Mouse (Mus musculus): ENCODE measurements around the gene Baiap2. TPM values are rescaled to one million over a fixed set of nuclear protein-coding genes. Genes with fewer than 3 reads are reported as not detected.
A peak's percentile ranks its signal among the peaks of the same experiment; 100 is the strongest.

Gene Baiap2
- polyA plus RNA-seq (2016; fragmentation: Nextera tagmentation; extraction: Ambion mirVana): 17.0 and 17.5 TPM in 2 replicates

- Histone ChIP-seq H3K4me2 (peak within 1 kb of the TSS; percentile 98), H3K9me3 (no peaks in the 10 kb centered on the region), H3K4me3 (replicated peaks) (peak within 1 kb of the TSS; percentile 78), H3K36me3 (no peaks in the 10 kb centered on the region), H3K27me3 (peaks cover 3% of the 10 kb centered on the region; the same call in 1 of the 2 replicates), H3K27ac (peak within 1 kb of the TSS; percentile 88), H3K4me1 (replicated peaks) (peaks cover 51% of the 10 kb centered on the region), H3K9ac (replicated peaks) (peak within 1 kb of the TSS; percentile 84)
- ATAC-seq (ENCODE audit: insufficient number of reproducible peaks, insufficient read depth, low FRiP score, low TSS enrichment, low read depth): peak; percentile 91
- under 1% methylated on average over 69 of the region's 79 CpGs for WGBS
Observed at GRCm38 (mm10) chr11:119942727-119943427, at the start of gene Baiap2. TSS of gene Baiap2 (plus strand) at chr11:119942763.

- no peak overlapping the region for H3K27ac ChIP-seq
- no peak overlapping the region for H3K4me3 ChIP-seq (replicated peaks)
- H3K9me3 ChIP-seq: no peaks in the 10 kb centered on the region
- H3K4me2 ChIP-seq: no peak overlapping the region
- WGBS: 52% methylated on average over 10 of the region's 10 CpGs
- H3K27me3 ChIP-seq: no peaks in the 10 kb centered on the region
- no peak for ATAC-seq (ENCODE audit: insufficient number of reproducible peaks, insufficient read depth, low FRiP score, low TSS enrichment, low read depth)
- H3K36me3 ChIP-seq: peaks cover 91% of the 10 kb centered on the region
- no peak overlapping the region for H3K9ac ChIP-seq (replicated peaks)
- H3K4me1 ChIP-seq (replicated peaks): no peaks in the 10 kb centered on the region
Observed at GRCm38 (mm10) chr11:119893667-119894236, 48.8 kb upstream of the Baiap2 start.

GRCm38 (mm10) chr11:119894634-119895033 lies 47.9 kb upstream of the Baiap2 start:
- no peak overlapping the region for H3K4me3 ChIP-seq (replicated peaks)
- 55% methylated on average over 6 of the region's 6 CpGs for WGBS
- H3K4me2 ChIP-seq: no peak overlapping the region
- no peaks in the 10 kb centered on the region for H3K4me1 ChIP-seq (replicated peaks)
- no peaks in the 10 kb centered on the region for H3K9me3 ChIP-seq
- H3K9ac ChIP-seq (replicated peaks): no peak overlapping the region
- peaks cover 91% of the 10 kb centered on the region for H3K36me3 ChIP-seq
- no peak overlapping the region for H3K27ac ChIP-seq
- no peak for ATAC-seq (ENCODE audit: insufficient number of reproducible peaks, insufficient read depth, low FRiP score, low TSS enrichment, low read depth)
- no peaks in the 10 kb centered on the region for H3K27me3 ChIP-seq

- WGBS: 81% methylated on average over 9 of the region's 9 CpGs
- Histone ChIP-seq H3K36me3 (peaks cover 72% of the 10 kb centered on the region), H3K4me2 (no peak overlapping the region), H3K4me3 (replicated peaks) (no peak overlapping the region), H3K27me3 (no peaks in the 10 kb centered on the region), H3K27ac (no peak overlapping the region), H3K4me1 (replicated peaks) (no peaks in the 10 kb centered on the region), H3K9me3 (no peaks in the 10 kb centered on the region), H3K9ac (replicated peaks) (no peak overlapping the region)
- ATAC-seq (ENCODE audit: insufficient number of reproducible peaks, insufficient read depth, low FRiP score, low TSS enrichment, low read depth): no peak
Observed at GRCm38 (mm10) chr11:119897041-119897440, 45.5 kb upstream of the Baiap2 start.

- peaks cover 57% of the 10 kb centered on the region for H3K36me3 ChIP-seq
- H3K4me3 ChIP-seq (replicated peaks): no peak overlapping the region
- 91% methylated on average over 11 of the region's 11 CpGs for WGBS
- H3K4me2 ChIP-seq: no peak overlapping the region
- no peaks in the 10 kb centered on the region for H3K9me3 ChIP-seq
- no peaks in the 10 kb centered on the region for H3K27me3 ChIP-seq
- H3K9ac ChIP-seq (replicated peaks): no peak overlapping the region
- no peaks in the 10 kb centered on the region for H3K4me1 ChIP-seq (replicated peaks)
- ATAC-seq (ENCODE audit: insufficient number of reproducible peaks, insufficient read depth, low FRiP score, low TSS enrichment, low read depth): no peak
- no peak overlapping the region for H3K27ac ChIP-seq
Observed at GRCm38 (mm10) chr11:119898976-119899375, 43.6 kb upstream of the Baiap2 start.

- WGBS: 69% methylated on average over 4 of the region's 4 CpGs
Observed at GRCm38 (mm10) chr11:119901174-119901573, 41.4 kb upstream of the Baiap2 start.

GRCm38 (mm10) chr11:119902891-119903290 lies 39.7 kb upstream of the Baiap2 start:
- no peak overlapping the region for H3K27ac ChIP-seq
- no peaks in the 10 kb centered on the region for H3K27me3 ChIP-seq
- H3K9ac ChIP-seq (replicated peaks): no peak overlapping the region
- no peak overlapping the region for H3K4me3 ChIP-seq (replicated peaks)
- H3K9me3 ChIP-seq: no peaks in the 10 kb centered on the region
- H3K4me1 ChIP-seq (replicated peaks): no peaks in the 10 kb centered on the region
- no peak for ATAC-seq (ENCODE audit: insufficient number of reproducible peaks, insufficient read depth, low FRiP score, low TSS enrichment, low read depth)
- peaks cover 20% of the 10 kb centered on the region for H3K36me3 ChIP-seq
- no peak overlapping the region for H3K4me2 ChIP-seq
- 87% methylated on average over 4 of the region's 4 CpGs for WGBS

More at GRCm38 (mm10) chr11:119901174-119901573, 41.4 kb upstream of the Baiap2 start:
- Histone ChIP-seq H3K9ac (replicated peaks) (no peak overlapping the region), H3K27ac (no peak overlapping the region), H3K27me3 (no peaks in the 10 kb centered on the region), H3K36me3 (peaks cover 35% of the 10 kb centered on the region), H3K4me3 (replicated peaks) (no peak overlapping the region), H3K9me3 (no peaks in the 10 kb centered on the region), H3K4me1 (replicated peaks) (no peaks in the 10 kb centered on the region), H3K4me2 (no peak overlapping the region)
- no peak for ATAC-seq (ENCODE audit: insufficient number of reproducible peaks, insufficient read depth, low FRiP score, low TSS enrichment, low read depth)

- Histone ChIP-seq H3K4me2 (no peak overlapping the region), H3K27me3 (0 out of 2 replicates have a peak, but pooled peaks cover 6% of the 10 kb centered on the region), H3K9me3 (no peaks in the 10 kb centered on the region), H3K27ac (no peak overlapping the region), H3K4me1 (replicated peaks) (peaks cover 7% of the 10 kb centered on the region; the same call in 1 of the 2 replicates), H3K4me3 (replicated peaks) (no peak overlapping the region), H3K9ac (replicated peaks) (no peak overlapping the region; the same call in 1 of the 2 replicates), H3K36me3 (peaks cover 2% of the 10 kb centered on the region; the same call in 1 of the 2 replicates)
- ATAC-seq (ENCODE audit: insufficient number of reproducible peaks, insufficient read depth, low FRiP score, low TSS enrichment, low read depth): no peak; the same call in 1 of the 2 replicates
- 32% methylated on average over 5 of the region's 5 CpGs for WGBS
Observed at GRCm38 (mm10) chr11:119904621-119905286, 37.8 kb upstream of the Baiap2 start.

GRCm38 (mm10) chr11:119905794-119906193 lies 36.8 kb upstream of the Baiap2 start:
- no peaks in the 10 kb centered on the region for H3K9me3 ChIP-seq

GRCm38 (mm10) chr11:119907006-119907650 lies 35.4 kb upstream of the Baiap2 start:
- Histone ChIP-seq H3K4me3 (replicated peaks) (no peak overlapping the region), H3K9ac (replicated peaks) (peak overlapping the region; percentile 23; the same call in 1 of the 2 replicates), H3K9me3 (no peaks in the 10 kb centered on the region), H3K27me3 (0 out of 2 replicates have a peak, but pooled peaks cover 6% of the 10 kb centered on the region), H3K36me3 (no peaks in the 10 kb centered on the region), H3K27ac (no peak overlapping the region), H3K4me1 (replicated peaks) (peaks cover 8% of the 10 kb centered on the region; the same call in 1 of the 2 replicates), H3K4me2 (no peak overlapping the region)
- no peak for ATAC-seq (ENCODE audit: insufficient number of reproducible peaks, insufficient read depth, low FRiP score, low TSS enrichment, low read depth)
- WGBS: 40% methylated on average over 7 of the region's 7 CpGs

More at GRCm38 (mm10) chr11:119905794-119906193, 36.8 kb upstream of the Baiap2 start:
- Histone ChIP-seq H3K27me3 (0 out of 2 replicates have a peak, but pooled peaks cover 6% of the 10 kb centered on the region), H3K4me1 (replicated peaks) (peaks cover 8% of the 10 kb centered on the region; the same call in 1 of the 2 replicates), H3K27ac (no peak overlapping the region), H3K4me3 (replicated peaks) (no peak overlapping the region), H3K4me2 (no peak overlapping the region), H3K36me3 (no peaks in the 10 kb centered on the region), H3K9ac (replicated peaks) (no peak overlapping the region)
- ATAC-seq (ENCODE audit: insufficient number of reproducible peaks, insufficient read depth, low FRiP score, low TSS enrichment, low read depth): no peak
- WGBS: 86% methylated on average over 5 of the region's 5 CpGs

All from limb, embryonic 12.5 days (tissue).